Mouse (Mus musculus) midbrain, embryonic 16.5 days (tissue): ENCODE data around the gene Rnf169. TPM values are rescaled to one million over a fixed set of nuclear protein-coding genes. Genes with fewer than 3 reads are reported as not detected.

Experiments
- ATAC-seq: fragments of 200-750 bp; cut with Nextera tagmentation; 2 replicates; pipeline ENCODE4 v1.8.0; 2017; ENCODE audit warnings: moderate TSS enrichment
- H3K27ac ChIP-seq: fragments of 300-500 bp; sonication (generic); 2 replicates; pipeline ENCODE4 v1.5.1; 2014; ENCODE audit warnings: mild to moderate bottlenecking, low read length, mixed read lengths
- H3K27me3 ChIP-seq: fragments of 300-500 bp; sonication (generic); 2 replicates; pipeline ENCODE4 v1.6.1; 2014; ENCODE audit warnings: low read depth, low read length, mixed read lengths; ENCODE audit not compliant: control insufficient read depth, insufficient read depth
- H3K36me3 ChIP-seq: fragments of 300-500 bp; sonication (generic); 2 replicates; pipeline ENCODE4 v1.6.1; 2014; ENCODE audit warnings: mild to moderate bottlenecking, low read length, moderate library complexity, mixed read lengths; ENCODE audit not compliant: control insufficient read depth, insufficient read depth
- H3K4me1 ChIP-seq: fragments of 300-500 bp; sonication (generic); 2 replicates; pipeline ENCODE4 v1.6.1; 2014; ENCODE audit warnings: mild to moderate bottlenecking, low read length, mixed read lengths; ENCODE audit not compliant: control insufficient read depth, insufficient read depth
- H3K4me2 ChIP-seq: fragments of 300-500 bp; sonication (generic); 2 replicates; pipeline ENCODE4 v1.6.1; 2014; ENCODE audit warnings: mild to moderate bottlenecking, low read length, mixed read lengths
- H3K4me3 ChIP-seq: fragments of 300-500 bp; sonication (generic); 2 replicates; pipeline ENCODE4 v1.5.1; 2014; ENCODE audit warnings: low read depth, mild to moderate bottlenecking, low read length, moderate library complexity, mixed read lengths
- H3K9ac ChIP-seq: fragments of 300-500 bp; sonication (generic); 2 replicates; pipeline ENCODE4 v1.6.1; 2014; ENCODE audit warnings: low read depth, low read length, mixed read lengths
- H3K9me3 ChIP-seq: fragments of 300-500 bp; sonication (generic); replicated peaks from 2 replicates; pipeline ENCODE4 v1.6.1; 2014; ENCODE audit warnings: mild to moderate bottlenecking, low read length, mixed read lengths; ENCODE audit not compliant: control insufficient read depth, poor library complexity, severe bottlenecking
- WGBS: fragments of 180-500 bp; shearing (Covaris S2); extraction: QIAGEN DNeasy Blood & Tissue Kit; methylation state at CpG from one replicate; pipeline ENCODE4 v1.1.7; 2014; 5-methylcytosine and 5-hydroxymethylcytosine counted together
- polyA plus RNA-seq: library from polyadenylated mRNA; unstranded; fragments of >200 nt; fragmentation: Nextera tagmentation; extraction: Ambion mirVana; gene quantifications from 2 replicates; pipeline ENCODE4 v1.2.1, GENCODE M21; 2015

Gene Rnf169
- polyA plus RNA-seq, 1 experiment from 2014 or later, result 4.4 TPM

DNA sequence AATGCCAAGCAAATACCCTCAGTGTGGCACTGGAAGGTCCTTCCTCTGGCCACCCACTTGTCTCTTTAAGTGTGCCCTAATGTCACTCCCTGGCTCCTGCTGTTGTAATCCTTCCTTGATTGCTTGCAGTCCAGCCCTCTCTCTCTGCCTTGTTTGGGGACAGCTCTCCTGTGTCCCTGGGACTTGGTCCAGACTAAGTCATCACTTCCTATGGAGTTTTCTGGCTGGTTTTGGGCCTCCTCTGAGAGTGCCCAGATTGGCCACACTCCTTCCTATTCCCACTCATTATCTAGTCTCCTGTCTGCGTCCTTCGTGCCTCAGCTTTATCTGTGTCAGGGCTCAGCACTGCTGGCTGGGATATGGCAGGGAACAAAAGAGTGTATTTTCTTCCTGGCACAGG, 64.7 kb downstream of the Rnf169 start:
- H3K9ac ChIP-seq, result no peak overlapping the region
- H3K36me3 ChIP-seq, result no peaks in the 10 kb centered on the region
- no peak overlapping the region for H3K27ac ChIP-seq
- H3K9me3 ChIP-seq, result no peaks in the 10 kb centered on the region
- H3K4me1 ChIP-seq, result peaks cover 12% of the 10 kb centered on the region
- H3K27me3 ChIP-seq, result no peaks in the 10 kb centered on the region; the same call in none of the 2 replicates
- H3K4me2 ChIP-seq, result no peak overlapping the region
- H3K4me3 ChIP-seq, result no peak overlapping the region
- ATAC-seq, result no peak
- WGBS, result 73% methylated on average over 2 of the region's 2 CpGs

DNA sequence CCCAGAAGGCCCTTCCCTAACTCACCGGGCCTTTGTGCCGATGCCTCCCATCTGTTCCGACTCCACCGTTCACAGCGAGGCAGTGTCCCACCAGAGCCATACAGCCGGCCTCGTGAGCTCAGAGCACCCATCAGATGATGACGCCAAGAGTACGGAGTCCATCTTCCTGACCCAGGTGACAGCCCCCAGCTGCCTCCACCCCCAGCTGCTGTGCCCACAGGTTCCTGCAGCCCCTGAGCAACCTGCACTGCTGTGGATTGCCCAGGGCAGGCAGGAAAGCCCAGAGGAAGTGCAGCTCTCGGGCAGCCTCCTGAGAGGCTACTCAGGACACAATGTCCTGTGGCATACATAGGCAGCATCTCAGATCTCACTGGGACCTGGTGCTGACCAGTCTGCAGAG, 65.9 kb downstream of the Rnf169 start:
- H3K27ac ChIP-seq, result no peak overlapping the region
- H3K27me3 ChIP-seq, result no peaks in the 10 kb centered on the region; the same call in none of the 2 replicates
- no peaks in the 10 kb centered on the region for H3K36me3 ChIP-seq
- WGBS, result 91% methylated on average over 10 of the region's 10 CpGs
- H3K9ac ChIP-seq, result no peak overlapping the region
- H3K4me2 ChIP-seq, result no peak overlapping the region
- no peak overlapping the region for H3K4me3 ChIP-seq
- H3K9me3 ChIP-seq, result no peaks in the 10 kb centered on the region
- peaks cover 12% of the 10 kb centered on the region for H3K4me1 ChIP-seq
- ATAC-seq, result no peak

DNA sequence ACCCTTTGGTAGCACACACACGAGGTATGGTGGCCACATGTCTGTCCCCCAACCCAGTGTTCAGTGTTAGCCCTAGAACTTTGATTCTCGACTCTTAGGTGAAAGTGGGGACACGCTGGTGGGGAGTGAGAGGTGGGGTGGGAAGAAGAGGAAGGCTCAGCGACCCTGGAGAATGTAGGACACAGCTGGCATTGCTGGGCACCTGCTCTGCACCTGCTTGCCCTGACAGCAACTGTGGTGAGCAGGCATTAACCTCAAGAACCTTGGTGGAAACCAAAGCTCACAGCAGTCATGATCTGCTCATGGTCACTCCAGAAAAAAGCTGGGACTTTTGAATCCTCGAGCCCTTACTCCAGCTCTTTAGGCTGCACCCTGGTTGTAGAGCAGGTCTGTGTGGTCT, 69.2 kb downstream of the Rnf169 start:
- Histone ChIP-seq H3K9me3 (no peaks in the 10 kb centered on the region), H3K27me3 (no peaks in the 10 kb centered on the region), H3K4me3 (no peak overlapping the region), H3K27ac (no peak overlapping the region), H3K9ac (no peak overlapping the region), H3K4me2 (no peak overlapping the region), H3K36me3 (no peaks in the 10 kb centered on the region), H3K4me1 (no peaks in the 10 kb centered on the region)
- WGBS, result 77% methylated on average over 5 of the region's 5 CpGs
- ATAC-seq, result no peak

DNA sequence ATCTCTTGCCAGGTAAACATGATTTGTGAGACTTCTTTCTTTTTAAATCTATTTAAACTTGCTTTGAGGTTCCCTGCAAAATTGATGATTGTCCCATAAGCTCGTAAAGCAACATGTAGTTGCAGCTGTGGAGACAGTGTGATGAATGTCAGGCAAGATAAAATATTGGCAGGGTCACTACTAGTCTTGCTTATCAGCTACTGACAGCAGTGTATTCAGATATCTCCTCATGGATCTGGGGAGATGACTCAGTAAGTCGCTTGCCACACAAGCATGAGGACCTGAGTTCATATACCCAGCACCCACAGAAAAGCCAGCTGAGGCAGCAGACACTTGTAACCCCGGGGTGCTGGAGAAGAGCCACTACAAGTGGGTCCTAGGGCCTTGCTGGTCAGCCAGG, 72.8 kb downstream of the Rnf169 start:
- Histone ChIP-seq H3K9ac (no peak overlapping the region), H3K36me3 (no peaks in the 10 kb centered on the region), H3K4me2 (no peak overlapping the region), H3K27me3 (no peaks in the 10 kb centered on the region), H3K4me1 (no peaks in the 10 kb centered on the region), H3K4me3 (no peak overlapping the region), H3K9me3 (no peaks in the 10 kb centered on the region), H3K27ac (no peak overlapping the region)
- ATAC-seq, result no peak
- WGBS, result 78% methylated on average over 3 of the region's 3 CpGs

DNA sequence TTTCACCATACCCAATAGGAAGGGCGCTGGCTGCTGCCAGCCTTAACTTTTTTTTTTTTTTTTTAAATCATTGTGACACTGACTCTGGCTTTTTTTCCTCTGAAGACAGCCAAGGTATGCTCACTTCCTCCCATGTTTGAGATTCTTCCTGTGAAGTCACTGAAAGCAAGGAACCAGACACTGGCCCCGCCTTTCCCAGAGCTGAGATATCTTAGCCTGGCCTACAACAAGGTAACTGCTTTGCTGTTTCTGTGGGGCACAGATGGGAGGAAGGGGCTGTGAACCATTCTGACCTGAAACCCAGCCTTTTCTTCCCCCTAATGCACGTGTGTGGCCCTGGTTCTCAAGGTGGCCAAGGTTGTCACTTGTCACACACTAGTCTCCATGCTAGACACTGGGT, 73.9 kb downstream of the Rnf169 start:
- no peak for ATAC-seq
- no peak overlapping the region for H3K4me2 ChIP-seq
- H3K9me3 ChIP-seq, result no peaks in the 10 kb centered on the region
- no peaks in the 10 kb centered on the region for H3K27me3 ChIP-seq
- no peaks in the 10 kb centered on the region for H3K4me1 ChIP-seq
- H3K4me3 ChIP-seq, result no peak overlapping the region
- 89% methylated on average over 3 of the region's 3 CpGs for WGBS
- no peak overlapping the region for H3K27ac ChIP-seq
- H3K36me3 ChIP-seq, result no peaks in the 10 kb centered on the region
- no peak overlapping the region for H3K9ac ChIP-seq

DNA sequence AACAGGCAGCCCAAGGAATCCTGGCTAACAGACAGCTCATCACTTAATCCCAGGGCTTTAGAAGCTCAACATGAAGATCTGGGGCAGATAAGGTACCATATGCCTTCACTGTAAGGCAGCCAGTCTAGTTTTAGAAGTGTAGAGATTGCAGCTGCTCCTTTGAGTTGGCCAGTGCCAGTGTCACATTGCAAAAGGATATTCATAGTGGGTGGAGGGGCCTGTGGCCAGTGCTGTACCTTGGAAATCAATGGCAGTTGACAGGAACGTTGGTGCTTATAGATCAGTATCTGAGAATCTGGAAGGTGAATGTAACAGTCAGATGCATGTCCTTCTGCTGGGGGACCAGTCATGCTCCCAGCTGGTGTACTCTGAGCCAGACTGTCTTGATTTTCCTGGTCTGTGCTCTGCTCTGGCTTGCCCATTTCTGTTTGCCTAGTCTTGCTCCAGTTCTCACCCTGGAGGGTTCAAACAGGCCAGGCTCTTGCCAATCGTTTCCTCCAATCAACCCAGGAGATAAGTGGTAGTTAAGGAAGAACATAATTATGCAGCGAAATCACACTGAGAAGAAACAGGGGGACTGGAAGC, 75.7 kb downstream of the Rnf169 start:
- no peaks in the 10 kb centered on the region for H3K27me3 ChIP-seq
- no peak overlapping the region for H3K9ac ChIP-seq
- H3K9me3 ChIP-seq, result no peaks in the 10 kb centered on the region
- H3K4me3 ChIP-seq, result no peak overlapping the region
- no peaks in the 10 kb centered on the region for H3K4me1 ChIP-seq
- H3K4me2 ChIP-seq, result no peak overlapping the region
- ATAC-seq, result no peak
- no peak overlapping the region for H3K27ac ChIP-seq
- H3K36me3 ChIP-seq, result no peaks in the 10 kb centered on the region
- WGBS, result 63% methylated on average over 3 of the region's 3 CpGs

DNA sequence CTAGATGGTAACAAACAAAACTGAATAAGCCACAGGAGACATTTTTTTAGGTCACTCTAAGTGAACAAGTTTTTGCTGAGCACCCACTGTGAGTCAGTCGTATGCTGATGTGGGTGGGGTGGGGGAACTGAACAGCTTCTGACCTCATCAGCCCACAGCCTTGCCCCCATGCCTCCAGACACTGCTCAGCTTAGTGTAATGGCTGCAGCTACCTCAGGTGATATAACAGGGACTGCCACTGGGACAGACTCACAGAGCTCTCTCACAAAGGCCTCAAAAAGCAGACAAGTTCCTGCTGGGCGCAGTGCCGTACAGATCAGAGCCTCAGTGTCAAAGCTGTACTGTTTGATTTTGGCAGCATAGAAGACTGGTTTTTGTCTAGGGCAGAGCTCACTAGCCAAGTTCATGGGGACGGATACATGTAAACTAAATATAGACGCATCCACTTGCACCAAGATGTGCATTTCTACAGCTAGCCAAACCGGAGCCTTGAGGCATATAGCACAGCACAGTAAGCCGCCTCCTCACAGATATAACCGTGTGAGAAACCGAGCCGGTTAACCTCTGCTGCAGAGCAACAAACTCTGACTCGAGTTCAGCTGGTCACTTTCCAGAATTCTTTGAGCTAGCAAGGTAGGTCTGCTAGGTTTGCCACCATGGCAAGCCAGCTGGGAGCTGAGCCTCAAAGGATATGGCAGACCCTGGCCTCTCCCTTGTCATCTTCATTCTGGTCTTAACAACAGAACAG, 77.2 kb downstream of the Rnf169 start:
- no peak overlapping the region for H3K27ac ChIP-seq
- H3K4me2 ChIP-seq, result no peak overlapping the region
- WGBS, result 60% methylated on average over 11 of the region's 11 CpGs
- no peak overlapping the region for H3K4me3 ChIP-seq
- peak; percentile 62; the same call in 1 of the 2 replicates for ATAC-seq
- H3K9ac ChIP-seq, result no peak overlapping the region
- H3K36me3 ChIP-seq, result no peaks in the 10 kb centered on the region
- no peaks in the 10 kb centered on the region for H3K9me3 ChIP-seq
- H3K27me3 ChIP-seq, result no peaks in the 10 kb centered on the region
- no peaks in the 10 kb centered on the region for H3K4me1 ChIP-seq

DNA sequence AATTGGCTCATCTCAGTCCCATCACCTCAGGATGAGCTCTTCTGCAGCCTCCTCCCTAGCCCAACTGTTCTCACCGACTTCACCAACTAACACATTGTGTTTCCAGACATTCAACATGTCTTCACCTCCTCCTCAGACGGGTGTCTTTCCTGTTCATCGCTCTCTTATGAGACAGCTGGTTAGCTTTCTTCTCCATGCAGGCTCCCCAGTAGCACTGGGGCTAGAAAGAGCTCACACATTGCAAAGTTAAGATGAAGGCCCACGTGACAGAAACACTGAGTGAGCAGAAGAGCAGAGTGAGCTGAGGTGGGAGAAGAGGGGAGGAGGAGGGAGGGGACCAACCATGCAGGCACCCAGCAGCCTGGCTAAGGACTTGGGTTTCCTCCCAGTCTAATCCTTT, 78.0 kb downstream of the Rnf169 start:
- no peak overlapping the region for H3K27ac ChIP-seq
- H3K4me2 ChIP-seq, result no peak overlapping the region
- no peaks in the 10 kb centered on the region for H3K27me3 ChIP-seq
- no peak overlapping the region for H3K9ac ChIP-seq
- H3K36me3 ChIP-seq, result no peaks in the 10 kb centered on the region
- no peak for ATAC-seq
- H3K4me1 ChIP-seq, result no peaks in the 10 kb centered on the region
- H3K4me3 ChIP-seq, result no peak overlapping the region
- no peaks in the 10 kb centered on the region for H3K9me3 ChIP-seq
- 73% methylated on average over 4 of the region's 4 CpGs for WGBS

DNA sequence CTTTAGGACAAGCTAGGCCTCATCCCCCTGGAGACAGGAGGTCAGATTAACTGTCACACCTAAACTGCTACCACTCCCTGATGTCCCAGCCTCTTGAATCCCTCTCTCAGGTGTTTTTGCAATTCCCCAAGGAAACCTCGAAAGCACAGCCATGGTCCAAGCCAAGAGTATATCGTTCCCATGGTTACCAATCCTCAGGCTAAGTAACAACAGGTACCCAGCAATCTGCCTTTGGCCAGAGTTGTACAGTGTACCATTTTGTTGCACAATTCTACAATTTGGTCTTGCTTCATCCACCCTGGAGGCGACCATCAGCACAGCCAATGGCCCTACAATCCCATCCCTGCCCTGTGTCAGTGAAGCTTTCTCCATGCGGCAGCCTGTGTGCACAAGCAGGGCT, 83.3 kb downstream of the Rnf169 start:
- Histone ChIP-seq H3K9ac (no peak overlapping the region), H3K4me2 (no peak overlapping the region), H3K4me3 (no peak overlapping the region), H3K4me1 (peaks cover 8% of the 10 kb centered on the region), H3K36me3 (no peaks in the 10 kb centered on the region), H3K9me3 (no peaks in the 10 kb centered on the region), H3K27me3 (no peaks in the 10 kb centered on the region), H3K27ac (no peak overlapping the region)
- 78% methylated on average over 4 of the region's 4 CpGs for WGBS
- no peak for ATAC-seq
